Mouse (Mus musculus) 416B (cell line): ENCODE results near the gene Zbtb20.
A peak's percentile ranks its signal among the peaks of the same experiment; 100 is the strongest.

Experiments
- DNase-seq: peaks from one replicate; pipeline ENCODE4 v3.0.0; 2011; ENCODE audit warnings: low read depth

Zbtb20 gene

GRCm38 (mm10) chr16:43603591-43604141 lies 728.0 kb downstream of the Zbtb20 start:
- no peak for DNase-seq

DNA sequence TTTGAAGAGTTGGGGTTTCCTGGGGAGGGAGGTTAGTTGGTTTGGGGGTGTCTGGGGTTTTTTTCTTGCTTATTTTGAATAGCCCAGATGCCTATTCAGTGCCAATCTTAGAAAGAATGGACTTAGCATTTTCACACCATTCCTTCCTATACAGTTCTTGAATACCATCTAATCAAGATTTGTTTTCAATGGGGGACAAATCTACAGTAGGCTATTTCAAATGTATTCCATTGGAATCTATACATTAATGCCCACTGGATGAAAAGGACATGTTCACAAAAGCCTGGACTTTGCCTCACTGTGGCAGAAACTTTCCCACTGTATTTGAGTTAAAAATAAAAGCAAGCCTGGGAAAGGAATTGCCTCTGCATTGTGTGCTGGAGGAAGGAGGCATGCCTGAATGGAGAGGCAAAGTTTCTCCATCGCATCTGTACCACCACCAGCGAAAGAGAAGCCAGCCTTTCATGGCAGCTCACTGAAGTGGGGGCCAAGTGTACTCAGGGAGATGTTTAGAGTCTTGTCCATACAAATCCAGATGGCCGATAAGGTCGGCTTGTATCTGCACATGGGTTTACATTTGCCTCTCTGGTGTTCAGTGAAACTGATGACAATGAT lies 728.8 kb downstream of the Zbtb20 start:
- no peak for DNase-seq

DNA sequence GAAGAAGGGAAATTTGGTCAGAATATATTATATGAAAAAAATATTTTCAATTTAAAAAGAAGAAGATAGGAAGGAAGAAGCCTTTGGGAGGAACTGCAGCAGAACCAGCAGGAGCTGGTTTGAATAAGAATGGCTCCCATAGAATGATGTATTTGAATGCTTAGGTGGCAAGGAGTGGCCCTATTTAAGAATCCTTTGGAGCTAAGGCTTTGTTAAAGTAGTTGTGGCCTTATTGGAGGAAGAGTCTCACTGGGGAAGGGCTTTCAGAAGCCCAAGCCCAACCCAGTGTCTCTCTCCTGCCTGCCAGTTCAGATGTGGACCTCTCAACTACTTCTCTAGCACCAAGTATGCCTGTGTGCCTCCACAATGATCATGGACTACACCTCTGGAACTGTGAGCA lies 731.4 kb downstream of the Zbtb20 start:
- no peak for DNase-seq

DNA sequence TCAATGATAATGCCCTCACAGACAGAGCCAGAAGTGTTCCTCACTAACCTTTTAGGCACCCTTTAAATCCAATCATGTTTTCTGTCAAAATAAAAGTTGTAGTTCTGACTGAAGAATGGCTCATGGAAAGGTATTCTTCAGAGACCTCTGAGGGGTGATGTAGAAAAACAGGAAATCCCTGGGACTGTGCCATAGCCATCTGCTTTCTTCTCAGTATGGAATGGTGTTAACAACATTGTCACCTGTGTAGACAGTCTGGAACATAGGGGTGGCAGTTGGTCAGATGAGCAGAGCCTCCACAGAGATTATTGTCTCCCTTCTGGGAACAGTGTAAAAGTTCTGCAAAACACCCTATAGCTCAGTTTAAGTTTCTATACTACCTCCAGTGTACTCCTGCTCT lies 732.4 kb downstream of the Zbtb20 start:
- no peak for DNase-seq

DNA sequence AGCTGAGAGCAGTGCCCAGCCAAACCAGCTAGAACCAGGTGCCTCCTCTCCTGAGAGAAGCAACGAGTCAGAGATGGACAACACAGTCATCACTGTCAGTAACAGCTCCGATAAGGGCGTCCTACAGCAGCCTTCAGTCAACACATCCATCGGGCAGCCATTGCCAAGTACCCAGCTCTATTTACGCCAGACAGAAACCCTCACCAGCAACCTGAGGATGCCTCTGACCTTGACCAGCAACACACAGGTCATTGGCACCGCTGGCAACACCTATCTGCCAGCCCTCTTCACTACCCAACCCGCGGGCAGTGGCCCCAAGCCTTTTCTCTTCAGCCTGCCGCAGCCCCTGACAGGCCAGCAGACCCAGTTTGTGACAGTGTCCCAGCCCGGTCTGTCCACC lies 734.7 kb downstream of the Zbtb20 start:
- no peak for DNase-seq

DNA sequence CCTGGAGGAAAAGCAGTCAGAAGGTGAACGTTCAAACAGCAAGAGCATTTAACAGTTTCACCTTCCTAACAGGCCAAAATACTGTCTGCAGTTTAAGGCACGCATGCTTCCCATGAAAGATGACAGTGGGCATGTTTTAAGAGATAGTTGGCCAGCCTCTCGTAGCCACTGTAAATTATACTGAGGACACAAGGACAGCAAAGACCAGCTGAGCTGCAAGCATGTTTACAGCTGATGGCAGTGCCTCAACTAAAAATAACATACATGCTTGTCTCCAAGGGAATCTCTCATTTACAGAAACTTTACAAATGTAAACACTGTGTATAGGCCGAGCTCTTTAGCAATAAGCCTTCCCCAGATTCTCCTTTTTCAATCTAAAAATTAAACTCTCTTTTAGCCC lies 740.7 kb downstream of the Zbtb20 start:
- DNase-seq: no peak

- DNase-seq: no peak
Observed at GRCm38 (mm10) chr16:43617346-43617745, 741.7 kb downstream of the Zbtb20 start.

DNA sequence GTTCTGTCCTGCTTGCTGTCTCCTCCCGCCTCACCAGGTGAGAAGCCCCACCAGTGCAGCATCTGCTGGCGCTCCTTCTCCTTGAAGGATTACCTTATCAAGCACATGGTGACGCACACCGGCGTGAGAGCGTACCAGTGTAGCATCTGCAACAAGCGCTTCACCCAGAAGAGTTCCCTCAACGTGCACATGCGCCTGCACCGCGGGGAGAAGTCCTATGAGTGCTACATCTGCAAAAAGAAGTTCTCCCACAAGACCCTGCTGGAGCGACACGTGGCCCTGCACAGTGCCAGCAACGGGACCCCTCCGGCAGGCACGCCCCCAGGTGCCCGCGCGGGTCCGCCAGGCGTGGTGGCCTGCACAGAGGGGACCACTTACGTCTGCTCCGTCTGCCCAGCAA lies 742.6 kb downstream of the Zbtb20 start:
- DNase-seq: no peak

GRCm38 (mm10) chr16:43619277-43619676 lies 743.6 kb downstream of the Zbtb20 start:
- no peak for DNase-seq

- peak; percentile 9 for DNase-seq
Observed at GRCm38 (mm10) chr16:43620359-43620758, 744.7 kb downstream of the Zbtb20 start.

DNA sequence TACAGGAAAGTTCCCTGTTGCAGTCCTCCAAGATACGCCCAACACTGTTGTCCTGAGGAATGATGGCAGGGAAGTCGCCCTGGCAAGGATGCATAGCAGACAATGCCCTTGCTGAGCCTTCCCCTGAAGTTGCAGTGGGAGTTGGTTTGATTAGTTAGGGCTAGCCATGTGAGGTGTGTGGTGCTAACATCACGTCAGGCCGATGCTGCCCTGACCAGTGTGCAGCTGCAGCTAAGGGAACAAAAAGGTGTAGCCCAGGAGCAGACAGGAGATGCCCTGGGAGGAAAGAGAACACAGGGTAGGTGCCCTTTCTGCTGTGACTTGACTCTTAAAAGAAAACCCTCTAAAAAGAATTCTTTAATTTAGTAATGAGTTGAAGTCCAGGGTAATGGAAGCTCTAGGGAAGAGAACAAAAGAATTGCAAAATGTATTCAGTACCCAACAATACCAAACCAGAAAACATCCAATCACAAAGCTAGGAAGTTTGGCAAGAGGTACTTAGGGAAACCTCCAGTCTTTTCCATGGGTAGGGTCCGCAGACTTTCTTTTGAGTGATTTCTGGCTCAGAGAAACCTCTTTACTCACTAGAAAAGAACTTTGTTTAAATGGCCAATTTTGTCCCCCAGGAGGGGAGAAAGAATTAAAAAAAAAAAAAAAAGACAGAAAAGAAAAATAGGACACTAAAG lies 747.8 kb downstream of the Zbtb20 start:
- no peak for DNase-seq

DNA sequence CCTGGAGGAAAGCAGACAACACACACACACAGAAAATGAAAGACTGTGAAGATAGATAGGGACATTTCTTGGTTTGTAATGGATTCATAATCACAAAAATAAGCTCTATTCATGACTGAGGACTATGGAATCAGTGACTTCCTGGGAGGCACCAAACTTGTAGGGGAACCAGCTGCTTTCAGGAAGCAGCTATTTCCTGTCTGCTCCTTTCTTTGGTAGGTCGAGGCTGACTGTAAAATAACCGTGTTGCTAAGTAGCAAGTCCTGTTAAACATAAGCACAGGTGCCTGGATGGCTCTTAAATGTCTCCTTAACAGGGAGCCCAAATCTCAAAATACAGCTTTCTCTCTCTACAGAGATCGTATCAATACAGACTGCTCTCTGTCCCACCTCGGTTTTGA lies 749.2 kb downstream of the Zbtb20 start:
- peak; percentile 26 for DNase-seq

DNA sequence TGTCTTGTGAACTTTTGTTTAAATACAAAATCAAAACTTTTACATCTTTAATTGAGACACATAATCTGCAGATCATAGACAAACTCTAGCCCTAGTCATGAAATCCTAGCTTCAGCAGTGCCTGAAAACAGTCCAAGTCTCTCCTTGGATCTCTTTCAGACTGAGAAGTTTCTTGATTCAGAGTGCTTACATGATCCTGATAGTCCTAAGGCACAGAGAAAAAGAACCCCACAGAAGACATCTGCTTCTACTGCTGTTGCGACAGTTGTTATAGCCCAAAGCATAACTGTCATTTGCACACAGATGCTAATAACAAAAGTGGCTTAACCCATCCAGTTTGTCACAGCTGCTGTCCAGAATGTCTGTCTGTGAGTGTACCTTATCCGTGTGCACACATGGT lies 749.6 kb downstream of the Zbtb20 start:
- no peak for DNase-seq

DNA sequence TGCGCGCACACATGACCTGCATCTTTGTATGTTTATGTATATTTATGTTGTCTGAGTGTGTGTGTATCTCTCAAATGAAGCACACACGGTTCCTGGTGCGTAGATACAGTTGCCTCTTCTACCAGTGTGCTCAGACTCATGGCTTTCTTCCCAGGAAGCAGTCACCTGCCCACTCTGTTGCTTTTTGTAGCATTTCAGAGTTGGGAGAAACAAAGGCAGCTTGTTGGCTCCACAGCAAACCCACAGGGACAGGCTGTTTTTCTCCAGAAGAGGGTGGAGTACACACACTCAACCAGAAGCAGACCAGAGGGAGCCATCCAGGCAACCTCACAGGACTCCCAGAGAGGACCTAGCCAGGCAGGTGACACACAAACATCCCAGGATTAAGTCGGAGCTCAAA lies 750.3 kb downstream of the Zbtb20 start:
- DNase-seq: no peak

GRCm38 (mm10) chr16:43628662-43629061 lies 753.0 kb downstream of the Zbtb20 start:
- DNase-seq: no peak

DNA sequence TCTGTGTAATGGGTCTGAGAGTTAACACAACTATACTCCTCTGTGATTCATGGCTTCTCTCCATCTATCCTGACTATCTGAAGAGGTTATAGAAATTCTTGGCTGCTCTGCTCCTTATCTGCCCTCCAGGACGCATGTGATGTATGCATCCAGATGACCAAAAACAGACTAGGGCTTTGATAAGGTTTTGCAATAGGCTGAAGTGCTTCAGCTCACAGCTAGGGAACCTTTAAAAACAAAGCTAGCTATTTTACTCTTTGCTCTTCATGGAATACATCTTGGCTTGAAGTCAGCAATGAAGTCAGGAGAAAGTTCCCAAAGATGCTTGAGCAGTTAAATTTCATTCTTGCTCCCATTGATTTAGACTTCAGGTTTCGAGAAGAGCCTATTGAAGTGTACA lies 756.1 kb downstream of the Zbtb20 start:
- DNase-seq: no peak

GRCm38 (mm10) chr16:43634037-43634436 lies 758.4 kb downstream of the Zbtb20 start:
- DNase-seq: no peak

- no peak for DNase-seq
Observed at GRCm38 (mm10) chr16:43637241-43637640, 761.6 kb downstream of the Zbtb20 start.

DNA sequence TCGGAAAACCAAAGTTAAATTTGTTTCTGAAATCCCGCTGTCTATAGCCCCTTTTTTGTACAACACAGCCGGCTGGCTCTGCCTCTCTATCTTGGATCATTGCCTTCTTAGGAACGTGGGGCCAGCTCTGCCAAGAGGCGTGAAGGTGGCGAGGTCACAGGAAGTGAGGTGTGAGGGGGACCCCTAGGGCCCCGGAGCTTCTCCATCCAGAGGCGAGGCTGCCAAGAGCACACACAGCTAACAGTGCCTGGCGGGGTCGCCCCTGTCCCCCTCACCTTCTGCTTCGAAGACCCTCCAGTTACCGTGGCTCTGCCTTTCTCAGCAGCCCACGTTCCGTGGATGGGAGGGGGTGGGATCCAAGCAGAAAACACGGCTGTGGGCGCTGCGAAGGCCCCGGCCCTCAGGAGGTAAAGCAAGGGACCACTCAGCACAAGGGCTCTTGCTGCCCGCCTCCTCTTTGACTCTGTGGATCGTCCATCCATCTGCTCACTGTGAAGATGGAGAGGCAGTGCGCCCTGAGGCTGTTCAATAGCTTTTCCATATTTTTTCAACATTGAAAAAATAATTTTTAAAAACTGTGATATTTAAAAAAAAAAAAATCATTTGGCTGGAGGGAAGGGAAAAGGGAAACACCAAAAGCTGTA lies 762.8 kb downstream of the Zbtb20 start:
- no peak for DNase-seq

DNA sequence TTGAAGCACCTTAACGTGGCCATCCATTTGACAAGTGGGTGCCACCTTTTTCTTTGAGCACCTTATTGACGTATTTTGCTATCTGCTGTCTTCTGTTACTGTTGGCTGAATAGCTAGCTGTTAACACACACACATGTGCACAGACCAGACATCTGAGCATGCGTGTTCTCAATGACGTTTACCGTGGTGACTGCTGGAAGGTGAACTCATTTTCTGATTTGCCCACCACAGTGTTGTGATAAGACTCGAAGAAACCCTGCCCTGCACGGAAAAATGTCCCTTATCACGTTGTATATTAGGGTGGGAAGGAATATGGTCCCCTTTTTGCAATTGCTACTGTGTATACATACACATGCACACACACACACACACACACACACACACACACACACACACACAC lies 765.5 kb downstream of the Zbtb20 start:
- no peak for DNase-seq

GRCm38 (mm10) chr16:43645879-43646278 lies 770.2 kb downstream of the Zbtb20 start:
- no peak for DNase-seq

GRCm38 (mm10) chr16:43646943-43647342 lies 771.3 kb downstream of the Zbtb20 start:
- DNase-seq: no peak

DNA sequence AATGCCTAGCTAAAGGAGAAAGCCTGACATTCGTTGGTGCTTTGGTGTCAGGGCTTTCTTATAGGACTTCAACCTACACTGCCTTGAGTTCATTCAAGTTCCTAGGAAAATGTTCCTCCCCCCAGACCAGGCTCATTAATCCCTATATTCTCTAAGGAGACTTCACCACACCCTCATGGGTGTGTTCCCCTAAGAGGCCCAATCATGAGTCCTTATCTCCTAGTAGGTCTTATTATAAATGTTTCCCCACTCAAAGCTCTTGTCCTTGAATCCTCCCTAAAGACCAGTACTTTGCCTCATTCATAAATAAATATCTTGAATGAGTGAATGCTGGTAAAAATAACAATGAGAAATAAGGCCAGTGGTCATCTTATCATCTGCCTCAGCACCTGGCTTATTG lies 772.0 kb downstream of the Zbtb20 start:
- no peak for DNase-seq
